In the genomic region with DNA sequence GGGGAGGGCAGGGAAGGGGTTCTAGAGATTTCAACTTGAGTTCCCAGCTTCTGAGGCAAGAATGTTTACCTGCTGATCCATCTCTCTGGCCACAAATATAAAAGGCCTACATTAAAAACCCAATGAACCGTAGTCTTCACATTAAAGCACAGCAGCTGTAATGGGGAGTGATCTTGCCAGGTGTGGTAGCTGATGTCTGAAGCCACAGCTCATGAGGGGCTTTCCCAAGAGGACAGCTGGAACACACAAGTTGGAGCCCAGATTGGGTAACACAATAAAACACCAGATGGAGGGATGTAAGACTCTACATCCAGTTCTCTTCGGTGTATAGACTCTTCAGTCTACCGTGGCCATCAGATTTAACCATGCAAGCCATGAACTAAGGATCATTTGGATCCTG, we compare ENCODE assay signal across 2 mouse cellular contexts.
TF ChIP-seq lines count a peak whose summit lies in the region.

No protein-coding gene starts in this region.

TF ChIP-seq in CH12.LX, 34 proteins besides CTCF, POLR2A, EP300 and RAD21 (continued from another document):
- no peak for TF ChIP-seq ZNF384 (IDR thresholded peaks at IDR 0.05; ENCODE audit: low read depth, low read length)

TF ChIP-seq in myocyte, 11 proteins besides CTCF, POLR2A, EP300 and RAD21 (continued from another document):
- TF ChIP-seq TCF12 (IDR thresholded peaks at IDR 0.05; ENCODE audit: insufficient read depth, poor library complexity, severe bottlenecking): peak; percentile 66
- TF ChIP-seq TCF3 (IDR thresholded peaks at IDR 0.05; ENCODE audit: insufficient read length, low read depth): no peak
- no peak for TF ChIP-seq SRF (IDR thresholded peaks at IDR 0.05; ENCODE audit: control insufficient read depth, insufficient read length, low read depth)
- no peak for TF ChIP-seq MAX (IDR thresholded peaks at IDR 0.05; ENCODE audit: low read depth)
- TF ChIP-seq POLR2AphosphoS2 (IDR thresholded peaks at IDR 0.05; ENCODE audit: insufficient read length, low read depth): no peak
- no peak for TF ChIP-seq REST (IDR thresholded peaks at IDR 0.05; ENCODE audit: insufficient read depth, insufficient read length)
